Mouse (Mus musculus) liver, embryonic 14.5 days (tissue): Measurements from ENCODE around the gene Hivep3. TPM values are rescaled to one million over a fixed set of nuclear protein-coding genes. Genes with fewer than 3 reads are reported as not detected.

Experiments used
- ATAC-seq: fragments of 200-750 bp; cut with Nextera tagmentation; 2 replicates; pipeline ENCODE4 v1.8.0; 2017; ENCODE audit warnings: moderate number of reproducible peaks, mild to moderate bottlenecking, moderate library complexity; ENCODE audit not compliant: insufficient read depth
- DNase-seq, 3 experiments: peaks; one replicate each; pipeline ENCODE4 v3.0.0-alpha.2; 2012 to 2013; ENCODE audit warnings: low read depth in 3 of 3, low spot score in 3 of 3
- H3K27ac ChIP-seq: fragments of 300-500 bp; sonication (generic); 2 replicates; pipeline ENCODE4 v1.5.1; 2014; ENCODE audit warnings: moderate library complexity, mild to moderate bottlenecking, control low read depth, inconsistent platforms
- H3K27me3 ChIP-seq: fragments of 300-500 bp; sonication (generic); 2 replicates; pipeline ENCODE4 v1.6.1; 2014; ENCODE audit warnings: mild to moderate bottlenecking, low read length, moderate library complexity; ENCODE audit not compliant: control insufficient read depth, insufficient read depth
- H3K36me3 ChIP-seq: fragments of 300-500 bp; sonication (generic); replicated peaks from 2 replicates; pipeline ENCODE4 v1.6.1; 2014; ENCODE audit warnings: low read depth; ENCODE audit not compliant: control insufficient read depth, insufficient read depth
- H3K4me1 ChIP-seq, 2 experiments: fragments of 200-500 bp in 1 of 2; fragments of 300-500 bp in 1 of 2; sonication (generic) in 1 of 2; replicated peaks; 2 replicates each; pipeline ENCODE4 v1.6.1; 2012 to 2014; ENCODE audit warnings: antibody characterized with exemption in 1 of 2, inconsistent platforms in 1 of 2, low read length in 1 of 2; ENCODE audit not compliant: control insufficient read depth in 2 of 2, insufficient read depth in 2 of 2
- H3K4me2 ChIP-seq: fragments of 300-500 bp; sonication (generic); 2 replicates; pipeline ENCODE4 v1.6.1; 2014; ENCODE audit warnings: low read depth, mild to moderate bottlenecking, control low read depth, moderate library complexity
- H3K4me3 ChIP-seq, 2 experiments: fragments of 200-500 bp in 1 of 2; fragments of 300-500 bp in 1 of 2; sonication (generic) in 1 of 2; 2 replicates each; pipeline ENCODE4 v1.5.1; 2012 to 2014; ENCODE audit warnings: low read depth in 2 of 2, low read length in 2 of 2, mild to moderate bottlenecking in 2 of 2, control low read depth in 1 of 2, inconsistent platforms in 1 of 2, moderate library complexity in 1 of 2; ENCODE audit not compliant: insufficient read depth in 1 of 2
- H3K9ac ChIP-seq: fragments of 300-500 bp; sonication (generic); replicated peaks from 2 replicates; pipeline ENCODE4 v1.6.1; 2014; ENCODE audit warnings: mild to moderate bottlenecking, control low read depth, moderate library complexity
- H3K9me3 ChIP-seq: fragments of 300-500 bp; sonication (generic); 2 replicates; pipeline ENCODE4 v1.6.1; 2016; ENCODE audit warnings: low read length, mixed read lengths; ENCODE audit not compliant: control insufficient read depth
- CTCF ChIP-seq: IDR thresholded peaks from 2 replicates; pipeline ENCODE4 v1.5.1; 2016; ENCODE audit warnings: antibody characterized with exemption, low read depth, control low read depth
- EP300 ChIP-seq: IDR thresholded peaks from 2 replicates; pipeline ENCODE4 v1.6.1; 2016; ENCODE audit warnings: antibody characterized with exemption, low read depth
- WGBS: fragments of 180-500 bp; shearing (Covaris S2); extraction: QIAGEN DNeasy Blood & Tissue Kit; methylation state at CpG from one replicate; pipeline ENCODE4 v1.1.7; 2014; ENCODE audit not compliant: insufficient replicate concordance; 5-methylcytosine and 5-hydroxymethylcytosine counted together
- polyA plus RNA-seq, 2 experiments: library from polyadenylated mRNA; depleted of rRNA in 1 of 2; stranded (reverse) in 1 of 2; unstranded in 1 of 2; fragments of >200 nt; fragmentation: Nextera tagmentation in 1 of 2; extraction: Ambion mirVana in 1 of 2; gene quantifications; 2 replicates each; pipeline versions ENCODE4 v1.2.1 to v1.2.3; 2012 to 2014

Gene Hivep3
- polyA plus RNA-seq, 2 experiments = 1.9 to 2.7 TPM

DNA sequence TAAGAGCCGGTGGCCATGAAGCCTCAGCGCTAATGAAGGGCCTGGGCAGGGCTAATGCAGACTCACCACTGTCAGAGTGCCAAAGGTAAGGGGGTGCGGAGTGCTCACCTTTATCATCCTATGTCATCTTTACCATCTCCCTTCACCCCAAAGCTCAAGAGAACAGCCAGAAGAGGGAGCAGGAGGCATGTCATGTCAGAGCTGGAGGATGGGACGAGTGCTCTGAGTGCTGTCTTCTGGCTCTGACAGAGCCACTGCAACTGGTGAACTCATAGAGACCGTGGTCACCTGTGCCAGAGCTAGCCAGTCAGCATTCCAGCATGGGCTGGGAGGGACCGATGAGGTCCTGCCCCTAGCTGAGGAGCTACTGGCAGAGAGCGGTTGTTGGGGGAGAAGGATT lies 27.2 kb downstream of the Hivep3 start:
- WGBS = 62% methylated on average over 7 of the region's 7 CpGs
- Histone ChIP-seq H3K36me3 (no peaks in the 10 kb centered on the region), H3K4me1 (no peaks in the 10 kb centered on the region)

GRCm38 (mm10) chr4:119761459-119762121 lies 28.0 kb downstream of the Hivep3 start:
- no peaks in the 10 kb centered on the region for H3K9me3 ChIP-seq
- no peaks in the 10 kb centered on the region for H3K4me1 ChIP-seq
- no peak overlapping the region for H3K27ac ChIP-seq
- DNase-seq = no peak
- no peak overlapping the region for H3K4me3 ChIP-seq
- H3K27me3 ChIP-seq = no peaks in the 10 kb centered on the region
- H3K9ac ChIP-seq = no peak overlapping the region
- no peak for TF ChIP-seq EP300
- TF ChIP-seq CTCF = no peak
- WGBS = 65% methylated on average over 9 of the region's 9 CpGs
- no peak overlapping the region for H3K4me2 ChIP-seq
- ATAC-seq = no peak
- no peaks in the 10 kb centered on the region for H3K36me3 ChIP-seq

More for the DNA sequence above, 27.2 kb downstream of the Hivep3 start:
- no peak overlapping the region for H3K4me2 ChIP-seq
- H3K9me3 ChIP-seq = no peaks in the 10 kb centered on the region
- H3K27ac ChIP-seq = no peak overlapping the region
- H3K4me3 ChIP-seq = no peak overlapping the region
- no peak for DNase-seq
- TF ChIP-seq EP300 = no peak
- TF ChIP-seq CTCF = no peak
- H3K27me3 ChIP-seq = no peaks in the 10 kb centered on the region
- H3K9ac ChIP-seq = no peak overlapping the region
- ATAC-seq = no peak

DNA sequence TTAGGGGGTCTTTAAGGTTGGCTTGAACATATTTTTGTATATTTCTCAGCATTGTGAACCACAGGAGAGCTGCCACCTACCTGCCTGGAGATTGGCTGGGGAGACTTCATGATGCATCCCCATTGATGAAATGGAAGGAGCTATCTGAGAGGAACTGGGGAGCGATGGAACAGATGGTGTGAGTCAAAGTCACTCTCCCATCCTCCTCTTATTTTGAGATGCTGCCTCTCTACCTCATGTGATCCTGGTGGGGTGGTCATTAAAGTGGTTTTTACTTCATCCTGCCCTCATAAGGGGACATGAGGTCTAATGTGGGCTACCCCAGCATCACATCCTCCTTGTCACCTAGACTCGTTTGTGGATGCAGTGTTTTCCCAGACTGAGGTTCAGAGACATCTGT lies 28.6 kb downstream of the Hivep3 start:
- no peak for ATAC-seq
- TF ChIP-seq EP300 (no peak), CTCF (no peak)
- Histone ChIP-seq H3K9ac (no peak overlapping the region), H3K4me1 (no peaks in the 10 kb centered on the region), H3K27me3 (no peaks in the 10 kb centered on the region), H3K4me2 (no peak overlapping the region), H3K4me3 (no peak overlapping the region), H3K27ac (no peak overlapping the region), H3K36me3 (no peaks in the 10 kb centered on the region), H3K9me3 (no peaks in the 10 kb centered on the region)
- 53% methylated on average over 2 of the region's 2 CpGs for WGBS
- no peak for DNase-seq

DNA sequence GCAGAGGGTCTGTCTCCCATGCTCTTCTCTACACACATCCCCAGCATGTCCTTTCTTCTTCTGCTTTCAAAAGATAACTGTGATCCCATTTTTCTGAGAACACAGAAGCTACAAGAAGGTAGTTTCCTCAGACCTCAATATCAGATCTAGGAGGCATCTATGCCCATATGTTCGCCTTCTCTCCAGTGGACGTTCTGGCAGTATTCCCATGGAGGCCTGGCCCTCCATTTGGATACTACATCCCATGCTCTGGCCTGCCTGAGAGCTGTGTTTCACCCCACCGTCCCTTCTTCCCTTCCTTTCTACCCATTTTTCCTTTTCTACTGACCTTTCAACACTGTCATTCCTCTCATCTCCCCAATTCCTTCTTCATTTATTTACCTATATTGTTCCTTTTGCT lies 34.5 kb downstream of the Hivep3 start:
- no peaks in the 10 kb centered on the region for H3K27me3 ChIP-seq
- 49% methylated on average over 3 of the region's 3 CpGs for WGBS
- H3K4me2 ChIP-seq = no peak overlapping the region
- no peaks in the 10 kb centered on the region for H3K4me1 ChIP-seq
- no peaks in the 10 kb centered on the region for H3K36me3 ChIP-seq
- H3K4me3 ChIP-seq = no peak overlapping the region
- DNase-seq (no peak), ATAC-seq (no peak)
- no peak for TF ChIP-seq CTCF
- TF ChIP-seq EP300 = no peak
- no peaks in the 10 kb centered on the region for H3K9me3 ChIP-seq
- no peak overlapping the region for H3K9ac ChIP-seq
- no peak overlapping the region for H3K27ac ChIP-seq

DNA sequence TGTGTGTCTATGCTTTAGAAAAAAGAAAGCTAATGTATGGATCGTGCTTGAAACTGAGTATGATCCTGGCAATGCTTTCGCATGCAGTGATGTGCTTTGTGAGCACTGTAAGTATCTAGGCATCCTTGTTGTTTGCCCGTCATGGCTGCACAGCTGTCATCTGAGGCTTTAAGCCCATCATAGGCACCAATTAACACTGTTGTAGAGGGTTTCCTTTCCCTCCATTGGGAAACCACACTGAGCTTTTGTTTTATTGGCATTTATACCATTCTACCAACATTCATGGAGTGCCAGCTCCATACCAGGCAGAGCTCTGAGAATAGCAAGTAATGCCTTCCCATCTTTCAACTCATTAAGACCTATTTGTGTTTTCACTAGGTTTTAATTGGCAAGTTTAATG lies 42.3 kb downstream of the Hivep3 start:
- DNase-seq = no peak
- no peak overlapping the region for H3K9ac ChIP-seq
- H3K27ac ChIP-seq = no peak overlapping the region
- no peaks in the 10 kb centered on the region for H3K36me3 ChIP-seq
- no peak overlapping the region for H3K4me3 ChIP-seq
- no peaks in the 10 kb centered on the region for H3K27me3 ChIP-seq
- H3K4me1 ChIP-seq = no peaks in the 10 kb centered on the region
- no peak for TF ChIP-seq CTCF
- TF ChIP-seq EP300 = no peak
- no peaks in the 10 kb centered on the region for H3K9me3 ChIP-seq
- H3K4me2 ChIP-seq = no peak overlapping the region
- ATAC-seq = no peak
- 54% methylated on average over 3 of the region's 3 CpGs for WGBS
